Mouse (Mus musculus) liver (tissue): Measurements from ENCODE around the gene Slc24a3.
A peak's percentile ranks its signal among the peaks of the same experiment; 100 is the strongest.

Experiments
- DNase-seq: peaks from one replicate; pipeline ENCODE4 v3.0.0-alpha.2; 2020; ENCODE audit warnings: mixed read lengths

Slc24a3 gene

GRCm38 (mm10) chr2:145214086-145214831 lies 46.7 kb downstream of the Slc24a3 start:
- no peak for DNase-seq

GRCm38 (mm10) chr2:145216580-145216979 lies 49.0 kb downstream of the Slc24a3 start:
- no peak for DNase-seq

GRCm38 (mm10) chr2:145217422-145217821 lies 49.9 kb downstream of the Slc24a3 start:
- no peak for DNase-seq

GRCm38 (mm10) chr2:145219246-145219645 lies 51.7 kb downstream of the Slc24a3 start:
- no peak for DNase-seq

GRCm38 (mm10) chr2:145223646-145224045 lies 56.1 kb downstream of the Slc24a3 start:
- no peak for DNase-seq

GRCm38 (mm10) chr2:145225640-145226039 lies 58.1 kb downstream of the Slc24a3 start:
- DNase-seq = no peak

- no peak for DNase-seq
Observed at GRCm38 (mm10) chr2:145226100-145226499, 58.5 kb downstream of the Slc24a3 start.

- DNase-seq = no peak
Observed at GRCm38 (mm10) chr2:145227351-145227750, 59.8 kb downstream of the Slc24a3 start.

- DNase-seq = peak; percentile 33
Observed at GRCm38 (mm10) chr2:145232764-145233484, 65.4 kb downstream of the Slc24a3 start.

GRCm38 (mm10) chr2:145233547-145234398 lies 66.2 kb downstream of the Slc24a3 start:
- DNase-seq = peak; percentile 43

- no peak for DNase-seq
Observed at GRCm38 (mm10) chr2:145246384-145246783, 78.8 kb downstream of the Slc24a3 start.

GRCm38 (mm10) chr2:145248185-145248584 lies 80.6 kb downstream of the Slc24a3 start:
- no peak for DNase-seq

GRCm38 (mm10) chr2:145257332-145257731 lies 89.8 kb downstream of the Slc24a3 start:
- peak; percentile 10 for DNase-seq

- no peak for DNase-seq
Observed at GRCm38 (mm10) chr2:145257855-145258254, 90.3 kb downstream of the Slc24a3 start.

GRCm38 (mm10) chr2:145260574-145260973 lies 93.0 kb downstream of the Slc24a3 start:
- no peak for DNase-seq

- DNase-seq = no peak
Observed at GRCm38 (mm10) chr2:145262153-145262552, 94.6 kb downstream of the Slc24a3 start.

GRCm38 (mm10) chr2:145266723-145267122 lies 99.2 kb downstream of the Slc24a3 start:
- no peak for DNase-seq

GRCm38 (mm10) chr2:145268971-145269370 lies 101.4 kb downstream of the Slc24a3 start:
- no peak for DNase-seq

GRCm38 (mm10) chr2:145269410-145269809 lies 101.9 kb downstream of the Slc24a3 start:
- no peak for DNase-seq

- no peak for DNase-seq
Observed at GRCm38 (mm10) chr2:145274016-145274677, 106.6 kb downstream of the Slc24a3 start.

- no peak for DNase-seq
Observed at GRCm38 (mm10) chr2:145279336-145279735, 111.8 kb downstream of the Slc24a3 start.

- no peak for DNase-seq
Observed at GRCm38 (mm10) chr2:145283746-145284145, 116.2 kb downstream of the Slc24a3 start.

- DNase-seq = no peak
Observed at GRCm38 (mm10) chr2:145288501-145288900, 120.9 kb downstream of the Slc24a3 start.
